Mouse (Mus musculus): ENCODE measurements around the gene Dgkh. TPM values are rescaled to one million over a fixed set of nuclear protein-coding genes. Genes with fewer than 3 reads are reported as not detected.

Gene Dgkh
- 0.03 and 0.07 TPM in 2 replicates for polyA plus RNA-seq (2012; ENCODE audit: low replicate concordance)

GRCm38 (mm10) chr14:78732617-78733312, at the start of gene Dgkh:
Gene Dgkh, minus strand, starts transcription at chr14:78732776.

GRCm38 (mm10) chr14:78536281-78537165, 196.1 kb downstream of the Dgkh start, which contains the start of gene Akap11:
Gene Akap11, minus strand, starts transcription at chr14:78536808.

Other genes with a start within 250 kb of the Dgkh start
- 0.39 and 2.1 TPM in 2 replicates for gene Akap11, start 196.0 kb downstream of the Dgkh start, polyA plus RNA-seq (2012; ENCODE audit: low replicate concordance)
- gene Vwa8, start 116.3 kb upstream of the Dgkh start, polyA plus RNA-seq (2012; ENCODE audit: low replicate concordance) = 2.1 and 2.9 TPM in 2 replicates

All from leukemia stem cell, adult 10-12 weeks (primary cell).